In genomic region chr11:121685491-121686001, GRCm38 (mm10) we compare ENCODE assay signal across 19 mouse cellular contexts. TPM values are rescaled to one million over a fixed set of nuclear protein-coding genes. Genes with fewer than 3 reads are reported as not detected.
A peak's percentile ranks its signal among the peaks of the same experiment; 100 is the strongest.
DNase-seq lines count a peak whose midpoint lies in the region; ATAC-seq and TF ChIP-seq lines count a peak whose summit lies in the region.
"Had no signal": no experiment of that assay in that cellular context is flagged by ENCODE, and none has a peak within 500 bp of the region (broad histone marks: within the 10 kb centered on the region; RNA-seq: fewer than 3 reads in every experiment).

No protein-coding gene starts in this region.

- H3K79me3 ChIP-seq in C2C12 (ENCODE audit: low read depth): no peaks in the 10 kb centered on the region

- WGBS in kidney, adult 2 months: 56% methylated on average over 6 of the region's 6 CpGs
- 80% methylated on average over 6 of the region's 6 CpGs for WGBS in forebrain, embryonic 11.5 days

- no peaks in the 10 kb centered on the region for H3K79me2 ChIP-seq in C2C12 (ENCODE audit: control insufficient read depth, insufficient read depth)

- TF ChIP-seq POLR2A in kidney, adult 2 months (IDR thresholded peaks at IDR 0.05; ENCODE audit: low read depth, low read length): no peak

- H3K4me1 ChIP-seq in kidney, adult 2 months (ENCODE audit: control insufficient read depth, insufficient read depth, low read length): 0 out of 2 replicates have a peak, but pooled peaks cover 3% of the 10 kb centered on the region
- H3K4me1 ChIP-seq in forebrain, embryonic 11.5 days (replicated peaks; ENCODE audit: control insufficient read depth, insufficient read depth, low read length): no peaks in the 10 kb centered on the region
- H3K4me1 ChIP-seq: hindbrain, embryonic 10.5 days; intestine, embryonic 15.5 days had no signal

- H3K4me3 ChIP-seq in kidney, adult 2 months (ENCODE audit: insufficient read depth, low read depth, low read length): no peak overlapping the region
- no peak overlapping the region for H3K4me3 ChIP-seq in C2C12 (ENCODE audit: insufficient read depth, poor library complexity, severe bottlenecking)
- H3K4me3 ChIP-seq in forebrain, embryonic 11.5 days (ENCODE audit: low read depth, low read length): no peak overlapping the region
- H3K4me3 ChIP-seq: embryonic facial prominence, embryonic 10.5 days; hindbrain, embryonic 10.5 days; intestine, embryonic 15.5 days; limb, embryonic 10.5 days; neural tube, embryonic 15.5 days had no signal

- intact Hi-C loops in left cerebral cortex, postnatal 14 days (cut with DNase I): no loop called here

- H3K9me3 ChIP-seq in forebrain, embryonic 11.5 days (ENCODE audit: control insufficient read depth, low read length): no peaks in the 10 kb centered on the region
- H3K9me3 ChIP-seq: embryonic facial prominence, embryonic 10.5 days; hindbrain, embryonic 10.5 days; intestine, embryonic 15.5 days; limb, embryonic 10.5 days; neural tube, embryonic 15.5 days had no signal

- ATAC-seq in forebrain, embryonic 11.5 days (replicated peaks; ENCODE audit: low FRiP score): no peak
- ATAC-seq: intestine, embryonic 15.5 days; midbrain, embryonic 16.5 days; Patski had no signal

- H3K27ac ChIP-seq in kidney, adult 2 months (ENCODE audit: insufficient read depth, low read depth, low read length): peak overlapping the region; percentile 64
- no peak overlapping the region for H3K27ac ChIP-seq in forebrain, embryonic 11.5 days (ENCODE audit: low read depth, low read length)
- H3K27ac ChIP-seq: embryonic facial prominence, embryonic 10.5 days; hindbrain, embryonic 10.5 days; intestine, embryonic 15.5 days; limb, embryonic 10.5 days; neural tube, embryonic 15.5 days had no signal

- H3K36me3 ChIP-seq in kidney, adult 2 months (ENCODE audit: control insufficient read depth, insufficient read depth, low read length): no peaks in the 10 kb centered on the region
- H3K36me3 ChIP-seq in C2C12 (ENCODE audit: control insufficient read depth, insufficient read depth): no peaks in the 10 kb centered on the region
- H3K36me3 ChIP-seq in forebrain, embryonic 11.5 days (ENCODE audit: control insufficient read depth, insufficient read depth, low read length): no peaks in the 10 kb centered on the region
- H3K36me3 ChIP-seq: embryonic facial prominence, embryonic 10.5 days; hindbrain, embryonic 10.5 days; intestine, embryonic 15.5 days; limb, embryonic 10.5 days; neural tube, embryonic 15.5 days had no signal

- no peak for TF ChIP-seq CTCF in kidney, adult 2 months (conservative IDR thresholded peaks at IDR 0.05; ENCODE audit: insufficient read depth, insufficient read length, low read depth, low read length)
- TF ChIP-seq CTCF in C2C12 (IDR thresholded peaks at IDR 0.05; ENCODE audit: control insufficient read depth, insufficient read depth, insufficient read length): no peak

- no peak overlapping the region for H3ac ChIP-seq in C2C12 (ENCODE audit: control insufficient read depth, insufficient read length, low read depth)

- no peaks in the 10 kb centered on the region for H3K27me3 ChIP-seq in kidney, adult 2 months (replicated peaks; ENCODE audit: control insufficient read depth, insufficient read depth, low read length)
- H3K27me3 ChIP-seq in C2C12 (ENCODE audit: control insufficient read depth, insufficient read depth, insufficient read length): no peaks in the 10 kb centered on the region
- H3K27me3 ChIP-seq in forebrain, embryonic 11.5 days (ENCODE audit: control insufficient read depth, insufficient read depth, low read length): no peaks in the 10 kb centered on the region
- H3K27me3 ChIP-seq: intestine, embryonic 15.5 days; neural tube, embryonic 15.5 days; Patski had no signal

- DNase-seq in kidney, adult 2 months: peak; percentile 65
- DNase-seq in kidney, adult 18-20 months: no peak
- peak; percentile 41 for DNase-seq in adrenal gland, postnatal 14 days
- DNase-seq in kidney, postnatal 36 days: peak; percentile 46 to 69
- DNase-seq in urinary bladder, adult 18-20 months (ENCODE audit: low spot score in 2 of 2): no peak
- DNase-seq in forebrain, embryonic 11.5 days (ENCODE audit: low spot score): no peak
- no peak for DNase-seq in left cerebral cortex, postnatal 14 days (ENCODE audit: low spot score in 2 of 2)
- DNase-seq: cerebellum, postnatal 10 days; heart, adult 18-20 months; lung, postnatal 14 days; thymus, postnatal 36 days had no signal

- no peak overlapping the region for H3K9ac ChIP-seq in forebrain, embryonic 11.5 days (ENCODE audit: low read length)
- H3K9ac ChIP-seq: intestine, embryonic 15.5 days; neural tube, embryonic 15.5 days had no signal

- H3K4me2 ChIP-seq in forebrain, embryonic 11.5 days (ENCODE audit: low read depth, low read length, severe bottlenecking): no peak overlapping the region
- H3K4me2 ChIP-seq: intestine, embryonic 15.5 days; neural tube, embryonic 15.5 days had no signal

TF ChIP-seq in C2C12, 6 proteins besides CTCF, POLR2A, EP300 and RAD21:
- no peak for TF ChIP-seq CEBPB (IDR thresholded peaks at IDR 0.05; ENCODE audit: low read depth)
- no peak for TF ChIP-seq MYOG (IDR thresholded peaks at IDR 0.05; ENCODE audit: control insufficient read depth, extremely low read depth, insufficient read length)
- peak; percentile 11 for TF ChIP-seq MAX (IDR thresholded peaks at IDR 0.05)

RNA-seq across cellular contexts. Expression of gene B3gntl1, which starts 12.6 kb away (rescaled TPM):
- 4.9 and 5.0 TPM in 2 replicates for polyA plus RNA-seq in kidney, adult 2 months (2012; rRNA removed)
- 2.7 TPM for polyA plus RNA-seq in C2C12 (2012; fragmentation: generic; extraction: Trizol)
- total RNA-seq in adrenal gland, postnatal 14 days (2021): 8.6 and 10.1 TPM in 2 replicates
- 7.4 and 7.6 TPM in 2 replicates for polyA plus RNA-seq in forebrain, embryonic 11.5 days (2014; fragmentation: Nextera tagmentation; extraction: Ambion mirVana)
- total RNA-seq in left cerebral cortex, postnatal 14 days (2021): 1 to 10 TPM; 5.7 to 7.1 TPM

RNA-seq across cellular contexts. Expression of gene Metrnl, which starts 15.8 kb away (rescaled TPM):
- 42.6 and 49.1 TPM in 2 replicates for polyA plus RNA-seq in kidney, adult 2 months (2012; rRNA removed)
- 32.4 TPM for polyA plus RNA-seq in C2C12 (2012; fragmentation: generic; extraction: Trizol)
- total RNA-seq in adrenal gland, postnatal 14 days (2021): 32.8 and 48.8 TPM in 2 replicates
- polyA plus RNA-seq in forebrain, embryonic 11.5 days (2014; fragmentation: Nextera tagmentation; extraction: Ambion mirVana): 4.8 and 6.4 TPM in 2 replicates
- 1 to 10 TPM; 8.1 to 9.1 TPM for total RNA-seq in left cerebral cortex, postnatal 14 days (2021)

Comparison
In these comparisons a context has a peak if more than half of its experiments do, and no peak if none do; other contexts are left out.
1. DNase-seq: peak in kidney, adult 2 months (single experiment), adrenal gland, postnatal 14 days (single experiment) and kidney, postnatal 36 days (2 of 2); none in kidney, adult 18-20 months (single experiment), urinary bladder, adult 18-20 months (0 of 2), forebrain, embryonic 11.5 days (single experiment) and left cerebral cortex, postnatal 14 days (0 of 2).